ENCODE assay signal across 17 mouse cellular contexts in genomic region chr17:6020636-6021035, GRCm38 (mm10). TPM values are rescaled to one million over a fixed set of nuclear protein-coding genes. Genes with fewer than 3 reads are reported as not detected.
DNase-seq lines count a peak whose midpoint lies in the region; ATAC-seq lines count a peak whose summit lies in the region.
"Had no signal": no experiment of that assay in that cellular context is flagged by ENCODE, and none has a peak within 500 bp of the region (broad histone marks: within the 10 kb centered on the region; RNA-seq: fewer than 3 reads in every experiment).

No protein-coding gene starts in this region.

- no peaks in the 10 kb centered on the region for H3K27me3 ChIP-seq in neural tube, embryonic 15.5 days (replicated peaks)
- H3K27me3 ChIP-seq in embryonic facial prominence, embryonic 15.5 days, result no peaks in the 10 kb centered on the region
- H3K27me3 ChIP-seq: heart, embryonic 15.5 days; neural tube, embryonic 12.5 days had no signal

- DNase-seq in heart, postnatal 4 days, result peak; percentile 27
- no peak for DNase-seq in heart, adult 9 months (ENCODE audit: low spot score in 2 of 2)
- no peak for DNase-seq in neural tube, embryonic 10.5 days (ENCODE audit: extremely low spot score, low spot score)
- DNase-seq in left cerebral cortex, postnatal 36 days (ENCODE audit: low spot score in 2 of 2), result no peak
- no peak for DNase-seq in layer of hippocampus, adult 11-12 months (ENCODE audit: low spot score)
- DNase-seq: heart, adult 11 months; left cerebral cortex, postnatal 4 days; lung, adult 18-20 months; midbrain, embryonic 14.5 days; right cerebral cortex, postnatal 4 days had no signal

- 54% methylated on average over 7 of the region's 7 CpGs for WGBS in neural tube, embryonic 15.5 days
- WGBS in embryonic facial prominence, embryonic 15.5 days, result 57% methylated on average over 7 of the region's 7 CpGs

- H3K4me1 ChIP-seq in neural tube, embryonic 15.5 days, result peaks cover 8% of the 10 kb centered on the region
- H3K4me1 ChIP-seq in embryonic facial prominence, embryonic 15.5 days, result peaks cover 5% of the 10 kb centered on the region; the same call in 1 of the 2 replicates
- H3K4me1 ChIP-seq: neural tube, embryonic 12.5 days had no signal

- H3K27ac ChIP-seq in neural tube, embryonic 15.5 days (replicated peaks), result no peak overlapping the region
- H3K27ac ChIP-seq in embryonic facial prominence, embryonic 15.5 days (replicated peaks), result 0 out of 2 replicates have a peak overlapping the region, but pooled peaks have one; percentile 39
- H3K27ac ChIP-seq: heart, embryonic 15.5 days; macrophage; neural tube, embryonic 12.5 days had no signal

- H3K4me3 ChIP-seq in neural tube, embryonic 15.5 days (replicated peaks), result no peak overlapping the region
- no peak overlapping the region for H3K4me3 ChIP-seq in embryonic facial prominence, embryonic 15.5 days (replicated peaks)
- H3K4me3 ChIP-seq: heart, embryonic 15.5 days; neural tube, embryonic 12.5 days had no signal

- no peaks in the 10 kb centered on the region for H3K36me3 ChIP-seq in neural tube, embryonic 15.5 days
- H3K36me3 ChIP-seq in embryonic facial prominence, embryonic 15.5 days, result peaks cover 3% of the 10 kb centered on the region; the same call in 1 of the 2 replicates
- H3K36me3 ChIP-seq: neural tube, embryonic 12.5 days had no signal

- H3K9ac ChIP-seq in neural tube, embryonic 15.5 days (replicated peaks), result no peak overlapping the region
- no peak overlapping the region for H3K9ac ChIP-seq in embryonic facial prominence, embryonic 15.5 days
- H3K9ac ChIP-seq: heart, embryonic 15.5 days; neural tube, embryonic 12.5 days had no signal

- H3K4me2 ChIP-seq in neural tube, embryonic 15.5 days, result peak overlapping the region; percentile 53; the same call in 1 of the 2 replicates
- H3K4me2 ChIP-seq in embryonic facial prominence, embryonic 15.5 days (replicated peaks), result no peak overlapping the region
- H3K4me2 ChIP-seq: heart, embryonic 15.5 days had no signal

- H3K9me3 ChIP-seq in neural tube, embryonic 15.5 days (replicated peaks), result no peaks in the 10 kb centered on the region
- H3K9me3 ChIP-seq in embryonic facial prominence, embryonic 15.5 days (replicated peaks), result no peaks in the 10 kb centered on the region
- H3K9me3 ChIP-seq: heart, embryonic 15.5 days; neural tube, embryonic 12.5 days had no signal

- intact Hi-C loops in left cerebral cortex, postnatal 36 days (cut with DNase I), result loop anchor here (1.0 kb wide), 1 partner anchor 79 kb away; the partner anchor contains the start of gene Synj2

- no peak for ATAC-seq in neural tube, embryonic 15.5 days (ENCODE audit: low FRiP score)
- ATAC-seq in embryonic facial prominence, embryonic 15.5 days (ENCODE audit: insufficient number of reproducible peaks, low FRiP score, low TSS enrichment, low read depth), result no peak
- ATAC-seq in cerebellum, adult (ENCODE audit: insufficient number of reproducible peaks, low FRiP score, low TSS enrichment), result no peak
- ATAC-seq: intestine, embryonic 16.5 days had no signal

RNA-seq across cellular contexts. Expression of gene Serac1, which starts 58.9 kb away (rescaled TPM):
- total RNA-seq in heart, postnatal 4 days (2021), result 1 to 10 TPM; 7.0 to 8.8 TPM
- polyA plus RNA-seq in neural tube, embryonic 15.5 days (2015; fragmentation: Nextera tagmentation; extraction: Ambion mirVana), result 12.3 and 13.1 TPM in 2 replicates
- 3.9 and 5.4 TPM in 2 replicates for polyA plus RNA-seq in embryonic facial prominence, embryonic 15.5 days (2015; fragmentation: Nextera tagmentation; extraction: Ambion mirVana)
- 10 to 100 TPM; 16.1 to 21.3 TPM for total RNA-seq in left cerebral cortex, postnatal 36 days (2021)

RNA-seq across cellular contexts. Expression of gene Gtf2h5, which starts 59.0 kb away (rescaled TPM):
- total RNA-seq in heart, postnatal 4 days (2021), result 10 to 100 TPM; 87.1 to 94.5 TPM
- 220 TPM in 2 replicates for polyA plus RNA-seq in neural tube, embryonic 15.5 days (2015; fragmentation: Nextera tagmentation; extraction: Ambion mirVana)
- 165 and 182 TPM in 2 replicates for polyA plus RNA-seq in embryonic facial prominence, embryonic 15.5 days (2015; fragmentation: Nextera tagmentation; extraction: Ambion mirVana)
- total RNA-seq in left cerebral cortex, postnatal 36 days (2021), result 100 to 1,000 TPM in 1 of 2 experiments, 10 to 100 TPM in 1; 99.7 to 112 TPM
